Mouse (Mus musculus): ENCODE data around the gene Ntm. TPM values are rescaled to one million over a fixed set of nuclear protein-coding genes. Genes with fewer than 3 reads are reported as not detected.

Gene Ntm
- polyA plus RNA-seq, 1 experiment from 2014 or later: 0.66 TPM

DNA sequence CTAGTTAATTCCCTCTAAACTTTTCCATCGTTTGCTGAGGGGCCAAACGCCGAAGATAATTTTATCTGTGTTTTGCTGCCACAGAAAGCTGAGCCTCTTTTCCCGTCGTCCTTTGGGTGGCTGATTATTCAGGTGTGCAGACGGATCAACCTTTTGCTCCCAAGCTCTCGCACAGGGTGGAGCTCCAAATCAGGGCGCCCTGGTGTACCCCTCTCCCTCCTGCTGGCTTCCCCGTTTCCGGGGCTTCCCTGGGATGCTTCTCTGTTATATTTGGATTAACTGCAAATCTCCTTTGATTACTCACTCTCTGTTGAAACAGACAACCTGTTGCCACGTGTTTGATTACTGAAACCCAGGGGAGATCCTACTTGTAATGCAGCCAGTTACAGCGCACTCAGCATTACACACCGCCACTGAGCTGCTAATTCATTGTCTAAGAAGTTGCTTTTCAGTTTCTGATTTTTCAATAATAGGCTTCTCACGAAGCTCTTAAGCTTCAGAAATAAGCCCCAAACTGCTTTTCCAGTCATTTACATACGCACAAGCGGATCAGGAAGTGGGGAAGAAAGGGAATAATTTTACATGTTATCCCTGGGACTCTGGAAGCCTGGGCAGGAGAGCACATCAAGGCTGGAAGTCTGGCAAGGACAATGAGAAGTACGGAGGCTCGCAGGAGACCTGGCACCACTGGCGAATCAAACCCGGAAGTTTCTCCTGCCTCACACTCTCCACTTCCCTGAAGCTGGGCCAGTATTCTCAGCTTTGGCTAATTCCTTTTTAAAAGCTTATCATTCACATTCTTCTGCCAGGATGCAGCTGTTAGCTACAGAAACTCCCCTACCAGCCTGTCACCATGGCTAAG, 19.5 kb downstream of the Ntm start:
- H3K4me3 ChIP-seq (replicated peaks): no peak overlapping the region
- no peaks in the 10 kb centered on the region for H3K4me1 ChIP-seq (replicated peaks)
- H3K9ac ChIP-seq: no peak overlapping the region
- H3K27me3 ChIP-seq: no peaks in the 10 kb centered on the region
- H3K27ac ChIP-seq (replicated peaks): no peak overlapping the region
- no peak overlapping the region for H3K4me2 ChIP-seq
- no peaks in the 10 kb centered on the region for H3K36me3 ChIP-seq (replicated peaks)
- 29% methylated on average over 20 of the region's 20 CpGs for WGBS (ENCODE audit: insufficient replicate concordance)
- no peak for ATAC-seq (ENCODE audit: insufficient read depth)
- H3K9me3 ChIP-seq (replicated peaks): no peaks in the 10 kb centered on the region

DNA sequence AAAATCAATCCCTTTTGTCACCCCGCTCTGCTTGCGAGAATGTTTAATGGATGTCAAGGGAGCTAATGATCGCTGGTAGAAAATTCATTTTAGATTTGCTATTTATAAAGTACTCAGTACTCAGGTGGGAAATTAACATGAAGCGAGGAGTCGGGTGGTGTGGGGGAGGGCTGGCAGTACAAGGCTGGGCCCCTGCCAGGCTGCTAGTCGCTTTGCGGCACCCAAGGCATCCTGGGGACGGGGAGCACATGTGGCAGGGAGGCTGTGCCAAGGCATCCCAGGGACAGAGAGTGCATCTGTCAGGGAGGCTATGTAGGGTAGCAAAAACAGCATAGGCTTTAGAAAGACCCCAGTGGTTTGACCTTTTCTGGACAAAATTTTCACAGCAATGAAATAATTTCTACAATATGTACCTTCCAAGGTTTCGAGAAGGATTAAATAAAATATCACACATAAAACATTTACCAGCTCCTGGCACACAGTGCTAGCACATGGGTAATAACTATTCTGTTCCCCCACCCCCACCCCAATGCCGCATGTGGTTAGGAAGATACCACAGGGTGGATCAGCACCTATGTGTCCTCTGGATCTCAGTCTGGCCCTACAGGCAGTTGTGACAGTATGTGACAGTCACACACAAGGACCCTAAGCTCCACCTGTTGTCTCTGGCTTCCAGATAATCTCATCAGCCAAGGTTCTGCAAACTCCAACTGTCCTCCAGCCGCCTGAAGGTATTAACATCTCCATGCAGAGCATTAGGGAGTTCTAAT, 20.6 kb downstream of the Ntm start:
- H3K4me3 ChIP-seq (replicated peaks): no peak overlapping the region
- no peak overlapping the region for H3K9ac ChIP-seq
- H3K36me3 ChIP-seq (replicated peaks): no peaks in the 10 kb centered on the region
- no peaks in the 10 kb centered on the region for H3K9me3 ChIP-seq (replicated peaks)
- H3K27me3 ChIP-seq: no peaks in the 10 kb centered on the region
- H3K27ac ChIP-seq (replicated peaks): no peak overlapping the region
- ATAC-seq (ENCODE audit: insufficient read depth): no peak
- WGBS (ENCODE audit: insufficient replicate concordance): 55% methylated on average over 11 of the region's 11 CpGs
- no peaks in the 10 kb centered on the region for H3K4me1 ChIP-seq (replicated peaks)
- no peak overlapping the region for H3K4me2 ChIP-seq

DNA sequence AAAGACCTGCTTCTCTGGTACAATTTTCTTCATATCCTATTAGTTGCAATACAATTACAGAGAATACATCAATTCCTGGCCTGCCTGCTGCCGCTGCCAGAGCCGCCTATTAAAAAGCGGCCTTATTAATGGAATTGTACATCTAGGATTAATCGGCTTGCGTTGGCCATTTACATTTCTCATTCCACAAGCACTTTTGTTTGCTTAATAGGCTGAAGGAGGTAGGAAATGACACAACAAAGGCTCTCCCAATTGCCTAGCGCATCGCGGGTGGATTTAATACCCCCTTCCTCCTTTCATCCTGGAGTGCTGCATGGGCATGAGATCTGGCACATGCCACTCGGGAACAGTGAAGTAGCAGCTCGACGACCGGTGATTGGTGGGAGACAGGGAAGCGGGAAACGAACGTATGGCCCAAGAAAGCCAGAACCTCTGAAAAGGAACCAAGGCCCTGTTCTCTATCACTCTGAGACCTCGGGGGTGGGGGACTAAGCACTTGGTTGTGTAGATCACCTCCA, 23.4 kb downstream of the Ntm start:
- no peak for ATAC-seq (ENCODE audit: insufficient read depth)
- 80% methylated on average over 16 of the region's 16 CpGs for WGBS (ENCODE audit: insufficient replicate concordance)
- H3K27me3 ChIP-seq: no peaks in the 10 kb centered on the region

DNA sequence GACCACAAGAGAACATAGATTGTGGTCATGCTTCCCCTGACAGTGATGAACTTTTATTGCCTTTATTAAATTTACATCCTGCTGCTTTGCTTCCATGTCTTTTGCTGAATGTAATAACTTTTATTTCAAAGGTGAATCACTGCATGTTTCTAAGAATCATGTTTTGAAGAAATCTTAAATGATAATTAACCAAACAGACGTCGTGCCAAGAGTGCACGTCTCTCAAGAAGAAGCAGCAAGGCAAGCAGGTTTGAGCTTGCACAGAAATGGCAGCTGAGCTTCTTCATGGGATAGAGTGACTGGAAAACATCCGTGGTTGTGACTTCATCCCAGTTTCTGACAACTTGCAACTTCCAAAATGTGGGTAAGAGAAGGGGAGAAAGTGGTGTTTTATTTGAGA, 34.1 kb downstream of the Ntm start:
- 58% methylated on average over 4 of the region's 4 CpGs for WGBS (ENCODE audit: insufficient replicate concordance)
- H3K27ac ChIP-seq (replicated peaks): no peak overlapping the region

More for the DNA sequence above, 23.4 kb downstream of the Ntm start:
- H3K36me3 ChIP-seq (replicated peaks): no peaks in the 10 kb centered on the region
- no peak overlapping the region for H3K9ac ChIP-seq
- no peak overlapping the region for H3K4me3 ChIP-seq (replicated peaks)
- H3K4me1 ChIP-seq (replicated peaks): no peaks in the 10 kb centered on the region
- H3K9me3 ChIP-seq (replicated peaks): no peaks in the 10 kb centered on the region
- no peak overlapping the region for H3K27ac ChIP-seq (replicated peaks)
- no peak overlapping the region for H3K4me2 ChIP-seq

DNA sequence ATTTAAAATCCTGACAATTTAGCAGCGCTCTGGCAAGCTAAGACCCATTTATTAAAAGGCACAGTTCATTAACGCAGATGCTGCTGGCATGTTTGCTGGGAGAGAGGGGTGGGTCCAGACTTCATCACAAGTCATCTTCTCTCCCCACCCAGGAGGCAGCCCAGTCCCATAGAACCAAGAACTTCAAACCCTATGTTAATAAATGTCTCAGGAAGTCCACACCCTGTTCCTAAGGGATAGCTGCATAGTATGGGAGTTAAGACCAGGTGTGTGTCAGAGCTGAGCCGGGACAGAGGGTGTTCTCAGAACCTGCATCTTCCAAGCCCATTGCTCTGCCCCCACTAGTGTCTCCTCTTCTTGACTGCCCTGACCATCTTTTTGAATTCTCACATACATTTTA, 37.6 kb downstream of the Ntm start:
- Histone ChIP-seq H3K9me3 (replicated peaks) (no peaks in the 10 kb centered on the region), H3K4me3 (replicated peaks) (no peak overlapping the region), H3K4me2 (no peak overlapping the region), H3K27ac (replicated peaks) (no peak overlapping the region), H3K4me1 (replicated peaks) (no peaks in the 10 kb centered on the region), H3K36me3 (replicated peaks) (no peaks in the 10 kb centered on the region), H3K9ac (no peak overlapping the region), H3K27me3 (no peaks in the 10 kb centered on the region)
- WGBS (ENCODE audit: insufficient replicate concordance): 74% methylated on average over 3 of the region's 3 CpGs
- ATAC-seq (ENCODE audit: insufficient read depth): no peak

More for the DNA sequence above, 34.1 kb downstream of the Ntm start:
- Histone ChIP-seq H3K27me3 (no peaks in the 10 kb centered on the region), H3K4me1 (replicated peaks) (no peaks in the 10 kb centered on the region), H3K9ac (no peak overlapping the region), H3K4me3 (replicated peaks) (no peak overlapping the region), H3K4me2 (no peak overlapping the region), H3K9me3 (replicated peaks) (no peaks in the 10 kb centered on the region), H3K36me3 (replicated peaks) (no peaks in the 10 kb centered on the region)
- ATAC-seq (ENCODE audit: insufficient read depth): no peak

DNA sequence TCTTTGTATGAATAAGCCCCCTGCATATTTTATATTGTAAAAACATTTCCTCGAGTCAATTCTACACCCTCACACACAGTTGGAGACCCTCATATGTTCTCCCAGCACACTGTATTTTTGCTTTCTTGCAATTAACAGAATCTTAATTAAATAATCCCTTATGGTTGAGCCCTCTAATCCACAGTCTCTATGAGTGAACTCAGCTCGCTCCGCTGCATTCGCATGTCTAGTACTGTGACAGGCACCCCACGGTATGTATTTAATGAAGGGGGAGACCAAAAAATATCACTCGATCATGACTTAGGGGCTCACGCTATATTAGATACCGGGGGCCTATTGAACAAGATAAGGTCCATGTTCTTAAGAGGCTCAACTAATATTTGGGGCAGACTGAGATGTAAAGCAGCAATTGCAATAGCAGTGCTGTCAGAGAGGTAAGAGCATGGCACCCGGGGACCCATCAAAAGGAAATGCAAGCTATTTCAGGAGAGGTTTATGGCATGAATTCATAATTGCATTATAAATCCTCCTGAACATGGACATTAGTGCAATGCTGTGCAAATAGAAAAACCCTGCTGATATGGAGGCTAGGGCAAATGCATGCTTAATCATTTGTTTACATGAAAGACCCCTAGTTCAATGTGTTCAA, 64.4 kb downstream of the Ntm start:
- H3K9me3 ChIP-seq (replicated peaks): no peaks in the 10 kb centered on the region
- H3K9ac ChIP-seq: no peak overlapping the region

DNA sequence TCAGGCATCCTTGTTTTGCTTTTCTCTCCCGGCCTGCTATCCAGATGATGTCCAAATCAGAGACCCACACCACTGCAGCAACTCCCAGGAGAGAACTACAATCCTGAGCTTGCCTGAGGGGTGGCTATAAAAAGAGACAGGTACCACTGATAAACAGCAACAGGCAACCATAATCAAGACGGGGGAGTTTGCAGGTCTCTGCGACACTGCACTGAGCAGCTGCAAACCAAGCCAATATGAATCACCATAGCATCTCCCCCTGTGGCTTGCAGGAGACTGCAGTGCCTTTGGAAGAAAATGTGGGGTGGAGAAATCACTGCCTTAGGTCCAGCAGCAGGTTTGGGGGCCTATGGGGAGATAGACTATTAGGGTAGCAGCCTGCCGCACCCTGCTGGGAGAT, 65.5 kb downstream of the Ntm start:
- no peak overlapping the region for H3K4me3 ChIP-seq (replicated peaks)
- H3K27ac ChIP-seq (replicated peaks): no peak overlapping the region
- no peak overlapping the region for H3K9ac ChIP-seq
- 60% methylated on average over 4 of the region's 4 CpGs for WGBS (ENCODE audit: insufficient replicate concordance)
- no peaks in the 10 kb centered on the region for H3K4me1 ChIP-seq (replicated peaks)
- H3K36me3 ChIP-seq (replicated peaks): no peaks in the 10 kb centered on the region
- no peak for ATAC-seq (ENCODE audit: insufficient read depth)
- no peaks in the 10 kb centered on the region for H3K9me3 ChIP-seq (replicated peaks)
- H3K4me2 ChIP-seq: no peak overlapping the region
- H3K27me3 ChIP-seq: no peaks in the 10 kb centered on the region

More for the DNA sequence above, 64.4 kb downstream of the Ntm start:
- H3K4me3 ChIP-seq (replicated peaks): no peak overlapping the region
- H3K27me3 ChIP-seq: no peaks in the 10 kb centered on the region
- 70% methylated on average over 9 of the region's 9 CpGs for WGBS (ENCODE audit: insufficient replicate concordance)
- no peaks in the 10 kb centered on the region for H3K36me3 ChIP-seq (replicated peaks)
- no peak overlapping the region for H3K4me2 ChIP-seq
- H3K27ac ChIP-seq (replicated peaks): no peak overlapping the region
- no peak for ATAC-seq (ENCODE audit: insufficient read depth)
- H3K4me1 ChIP-seq (replicated peaks): no peaks in the 10 kb centered on the region

DNA sequence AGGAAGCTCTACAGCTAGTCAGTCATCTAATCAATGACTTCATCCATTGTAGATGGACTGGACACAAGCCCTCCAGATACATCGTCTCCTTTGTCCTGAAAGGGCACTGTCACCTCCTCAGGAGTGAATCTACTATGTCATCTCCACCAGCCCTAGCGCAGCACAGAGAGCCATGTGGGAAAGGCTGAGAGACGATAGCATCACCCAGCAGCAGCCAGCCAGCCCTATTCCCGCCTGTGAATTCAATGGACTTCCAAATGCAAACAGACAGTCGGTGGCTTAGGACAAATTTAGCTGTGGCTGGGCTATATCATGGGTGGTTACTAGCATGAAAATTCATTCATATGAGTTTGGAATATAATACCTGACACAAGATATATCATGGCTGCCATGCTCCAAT, 70.1 kb downstream of the Ntm start:
- Histone ChIP-seq H3K4me2 (no peak overlapping the region), H3K27ac (replicated peaks) (no peak overlapping the region), H3K9ac (no peak overlapping the region), H3K36me3 (replicated peaks) (no peaks in the 10 kb centered on the region), H3K4me1 (replicated peaks) (no peaks in the 10 kb centered on the region), H3K27me3 (no peaks in the 10 kb centered on the region), H3K4me3 (replicated peaks) (no peak overlapping the region), H3K9me3 (replicated peaks) (no peaks in the 10 kb centered on the region)
- ATAC-seq (ENCODE audit: insufficient read depth): no peak
- 60% methylated on average over 5 of the region's 5 CpGs for WGBS (ENCODE audit: insufficient replicate concordance)

DNA sequence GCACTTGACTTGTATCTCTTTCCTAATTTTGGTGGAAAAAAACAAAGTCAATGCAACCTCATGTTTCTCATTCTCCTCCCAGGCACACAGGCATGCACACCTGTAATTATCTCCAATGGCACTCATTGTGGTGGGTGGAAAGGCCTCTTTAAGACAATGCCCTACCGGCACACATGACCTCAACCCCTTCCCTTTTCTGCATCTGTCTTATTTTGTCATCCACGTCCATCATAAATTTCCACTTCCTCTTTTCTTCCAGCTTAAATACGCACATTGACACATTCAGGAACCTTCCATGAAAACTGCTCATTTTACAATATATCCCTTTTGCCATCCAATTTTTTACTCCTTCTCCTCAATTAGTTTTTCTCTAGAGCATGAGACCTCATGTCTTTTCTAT, 74.2 kb downstream of the Ntm start:
- Histone ChIP-seq H3K9ac (no peak overlapping the region), H3K27ac (replicated peaks) (no peak overlapping the region), H3K4me2 (no peak overlapping the region), H3K4me1 (replicated peaks) (no peaks in the 10 kb centered on the region), H3K36me3 (replicated peaks) (no peaks in the 10 kb centered on the region), H3K4me3 (replicated peaks) (no peak overlapping the region), H3K9me3 (replicated peaks) (no peaks in the 10 kb centered on the region), H3K27me3 (no peaks in the 10 kb centered on the region)
- WGBS (ENCODE audit: insufficient replicate concordance): 23% methylated on average over 3 of the region's 3 CpGs
- ATAC-seq (ENCODE audit: insufficient read depth): no peak

DNA sequence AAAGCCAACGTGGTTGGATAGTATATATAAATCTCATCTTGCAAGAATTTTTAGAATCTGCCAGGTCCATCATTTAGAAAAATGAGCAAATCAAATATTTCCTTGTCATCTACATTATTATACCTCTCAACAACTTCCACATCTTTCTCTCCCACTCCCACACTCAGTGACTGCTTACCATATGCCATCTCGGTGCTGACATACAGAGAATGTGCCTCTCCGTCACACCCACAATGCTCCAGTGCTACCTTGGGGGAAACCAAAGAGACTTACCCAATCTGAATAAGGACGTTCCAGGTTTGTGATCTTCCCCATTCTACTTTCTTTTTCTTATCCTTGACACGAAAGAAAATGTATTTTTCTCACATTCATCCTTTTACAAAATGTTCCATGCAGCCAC, 75.0 kb downstream of the Ntm start:
- Histone ChIP-seq H3K9ac (no peak overlapping the region), H3K27ac (replicated peaks) (no peak overlapping the region), H3K4me2 (no peak overlapping the region), H3K4me3 (replicated peaks) (no peak overlapping the region), H3K4me1 (replicated peaks) (no peaks in the 10 kb centered on the region), H3K36me3 (replicated peaks) (no peaks in the 10 kb centered on the region), H3K9me3 (replicated peaks) (no peaks in the 10 kb centered on the region), H3K27me3 (no peaks in the 10 kb centered on the region)
- WGBS (ENCODE audit: insufficient replicate concordance): 49% methylated on average over 5 of the region's 5 CpGs
- no peak for ATAC-seq (ENCODE audit: insufficient read depth)

DNA sequence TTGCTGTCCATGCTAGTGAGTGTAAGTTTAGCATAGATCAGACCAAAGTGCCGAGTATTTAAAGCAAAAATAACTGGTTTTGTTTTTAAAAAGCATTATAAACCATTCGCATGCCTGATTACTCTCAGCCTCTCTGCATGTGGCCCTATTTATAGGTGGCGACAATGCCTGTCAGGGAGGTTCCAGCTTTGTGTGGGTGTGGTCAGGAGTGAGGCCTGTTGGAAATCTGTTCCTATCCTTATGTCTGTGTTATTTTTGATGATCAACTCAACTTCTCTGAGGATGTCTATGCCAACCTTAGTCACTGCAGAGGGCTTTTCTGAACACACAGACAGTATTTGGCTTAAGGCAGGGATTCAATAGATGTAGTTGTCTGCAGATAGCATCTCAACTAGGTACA, 78.9 kb downstream of the Ntm start:
- Histone ChIP-seq H3K4me1 (replicated peaks) (no peaks in the 10 kb centered on the region), H3K36me3 (replicated peaks) (no peaks in the 10 kb centered on the region), H3K9me3 (replicated peaks) (no peaks in the 10 kb centered on the region), H3K4me2 (no peak overlapping the region), H3K9ac (no peak overlapping the region), H3K4me3 (replicated peaks) (no peak overlapping the region), H3K27me3 (no peaks in the 10 kb centered on the region), H3K27ac (replicated peaks) (no peak overlapping the region)
- ATAC-seq (ENCODE audit: insufficient read depth): no peak
- 53% methylated on average over 3 of the region's 3 CpGs for WGBS (ENCODE audit: insufficient replicate concordance)

All from liver, embryonic 15.5 days (tissue).